8 mouse cellular contexts compared by ENCODE assay signal in the genomic region with DNA sequence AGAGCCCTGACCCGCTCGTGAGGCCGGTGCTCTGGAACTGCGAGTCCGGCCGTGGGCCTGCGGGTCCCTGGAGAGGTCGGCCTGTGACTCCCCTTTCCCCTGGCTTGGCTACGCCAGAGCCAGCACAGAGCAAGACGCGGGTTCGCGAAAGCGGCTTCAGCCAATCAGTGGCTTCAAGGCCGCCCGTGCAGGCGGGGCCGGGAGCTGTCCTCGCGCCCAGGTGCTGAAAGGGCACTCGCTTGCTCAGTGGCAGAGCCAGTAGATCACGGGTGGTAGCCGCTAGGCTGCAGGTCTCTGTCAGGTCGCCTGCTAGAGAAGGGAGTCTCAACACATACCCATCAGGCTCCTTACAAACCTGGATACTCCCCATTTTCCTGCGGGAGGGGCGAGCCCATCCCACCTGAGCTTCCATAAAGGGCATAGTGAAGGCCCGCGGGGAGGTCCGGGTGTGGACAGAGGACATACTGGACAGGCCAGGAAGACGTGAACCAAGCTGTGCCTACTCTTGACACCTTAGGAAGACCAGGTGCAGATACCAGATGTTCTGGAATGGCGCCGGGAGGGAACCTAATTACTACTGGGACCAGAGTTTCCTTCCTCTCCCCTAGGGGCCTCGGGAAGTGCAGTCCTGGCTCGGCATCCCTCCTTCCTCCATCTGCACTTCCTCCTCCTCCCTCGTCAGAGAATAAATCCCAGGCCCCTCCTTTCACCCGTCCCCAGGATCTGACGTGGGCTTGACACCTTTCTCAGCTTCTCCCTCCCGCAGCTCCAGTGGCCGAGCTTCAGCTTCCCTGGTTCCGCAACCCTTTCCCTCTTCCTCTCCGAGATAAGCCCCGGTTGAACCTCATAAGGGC. TPM values are rescaled to one million over a fixed set of nuclear protein-coding genes. Genes with fewer than 3 reads are reported as not detected.
DNase-seq lines count a peak whose midpoint lies in the region; ATAC-seq lines count a peak whose summit lies in the region.

Sez6l2 (plus strand) TSS at position 771 of the 854 bp plus-strand sequence.

- peaks cover 35% of the 10 kb centered on the region for H3K27me3 ChIP-seq in forebrain, embryonic 13.5 days
- no peaks in the 10 kb centered on the region for H3K27me3 ChIP-seq in neural tube, embryonic 15.5 days (replicated peaks)

- peaks cover 13% of the 10 kb centered on the region for H3K36me3 ChIP-seq in forebrain, embryonic 13.5 days (ENCODE audit: poor library complexity, severe bottlenecking)
- peaks cover 22% of the 10 kb centered on the region for H3K36me3 ChIP-seq in neural tube, embryonic 15.5 days

- WGBS in forebrain, embryonic 13.5 days, result 1% methylated on average over 42 of the region's 42 CpGs
- under 1% methylated on average over 42 of the region's 42 CpGs for WGBS in neural tube, embryonic 15.5 days

- intact Hi-C loops in heart, postnatal 10 days (cut with DNase I), result loop anchor here (1.0 to 5.0 kb wide), 3 partner anchors 25 to 128 kb away; partner anchors contain the start of genes Cdipt and Mvp

- H3K4me2 ChIP-seq in forebrain, embryonic 13.5 days, result peak within 1 kb of the TSS; percentile 98
- peak within 1 kb of the TSS; percentile 98 for H3K4me2 ChIP-seq in neural tube, embryonic 15.5 days

- no peaks in the 10 kb centered on the region for H3K9me3 ChIP-seq in forebrain, embryonic 13.5 days (replicated peaks)
- no peaks in the 10 kb centered on the region for H3K9me3 ChIP-seq in neural tube, embryonic 15.5 days (replicated peaks)

- H3K9ac ChIP-seq in forebrain, embryonic 13.5 days, result peak within 1 kb of the TSS; percentile 77
- H3K9ac ChIP-seq in neural tube, embryonic 15.5 days (replicated peaks), result peak within 1 kb of the TSS; percentile 73

- H3K27ac ChIP-seq in forebrain, embryonic 13.5 days, result peak within 1 kb of the TSS; percentile 87
- H3K27ac ChIP-seq in neural tube, embryonic 15.5 days (replicated peaks), result peak within 1 kb of the TSS; percentile 96

- H3K4me3 ChIP-seq in forebrain, embryonic 13.5 days, result peak within 1 kb of the TSS; percentile 60
- H3K4me3 ChIP-seq in neural tube, embryonic 15.5 days (replicated peaks), result peak within 1 kb of the TSS; percentile 67

- DNase-seq in ES-CJ7 (ENCODE audit: low read depth, low spot score), result peak; percentile 89
- DNase-seq in c-Kit-positive CD71-positive TER-119-positive erythroid progenitor cells, embryonic 14.5 days (ENCODE audit: low spot score), result peak; percentile 81
- DNase-seq in heart, postnatal 10 days, result peak; percentile 94 to 95
- peak; percentile 97 to 98 for DNase-seq in kidney, postnatal 4 days
- DNase-seq in lung, adult 18-20 months, result peak; percentile 76 to 85
- peak; percentile 97 for DNase-seq in testis, postnatal 10 days (ENCODE audit: low spot score)

- ATAC-seq in forebrain, embryonic 13.5 days, result peak; percentile 87
- ATAC-seq in neural tube, embryonic 15.5 days (ENCODE audit: low FRiP score), result peak; percentile 90

- H3K4me1 ChIP-seq in forebrain, embryonic 13.5 days, result peaks cover 47% of the 10 kb centered on the region
- peaks cover 72% of the 10 kb centered on the region for H3K4me1 ChIP-seq in neural tube, embryonic 15.5 days

RNA-seq across cellular contexts. Expression of gene Sez6l2, which starts in this region (rescaled TPM):
- 16.8 and 18.4 TPM in 2 replicates for polyA plus RNA-seq in forebrain, embryonic 13.5 days (2015; fragmentation: Nextera tagmentation; extraction: Ambion mirVana)
- total RNA-seq in heart, postnatal 10 days (2021), result 10 to 100 TPM; 23.3 to 30.4 TPM
- polyA plus RNA-seq in neural tube, embryonic 15.5 days (2015; fragmentation: Nextera tagmentation; extraction: Ambion mirVana), result 51.6 and 56.9 TPM in 2 replicates

Comparison
In these comparisons a context has a peak if more than half of its experiments do, and no peak if none do; other contexts are left out.
1. Peak in every context shown above with its lines: DNase-seq, ATAC-seq, H3K4me3 ChIP-seq and H3K27ac ChIP-seq.